Mouse (Mus musculus) gastrocnemius, postnatal 10 days (tissue): Measurements from ENCODE around the gene Ndufv1. TPM values are rescaled to one million over a fixed set of nuclear protein-coding genes. Genes with fewer than 3 reads are reported as not detected.
A peak's percentile ranks its signal among the peaks of the same experiment; 100 is the strongest.
"Not testable (repeated sequence)": the region's sequence is repeated elsewhere in the genome, so short reads cannot be mapped to it uniquely, and the experiment has no call there.

Experiments used
- DNase-seq: peaks from one replicate; pipeline ENCODE4 v3.0.0; 2021; ENCODE audit warnings: mixed read lengths
- long read RNA-seq, 2 experiments: library from polyadenylated mRNA; stranded (forward); transcript quantifications; one replicate each; pipeline ENCODE4 v2.0.0; 2021
- total RNA-seq, 2 experiments: library from RNA; stranded (reverse); gene quantifications; 2 replicates each; pipeline ENCODE4 v1.2.3; 2021

Ndufv1 gene
- total RNA-seq, result 100 to 1,000 TPM; 297 to 355 TPM
- long read RNA-seq, experiment 1, transcript Ndufv1-201 (10 exons, 1,661 nt), result major isoform, 500 of 541 reads
- long read RNA-seq, experiment 1, partial matches to known transcripts, result 10 of 541 reads
- long read RNA-seq, experiment 1, other reads (novel, unspliced or antisense), result 27 of 541 reads
- long read RNA-seq, experiment 2, transcript Ndufv1-201 (10 exons, 1,661 nt), result major isoform, 646 of 701 reads
- long read RNA-seq, experiment 2, partial matches to known transcripts, result 21 of 701 reads
- long read RNA-seq, experiment 2, other reads (novel, unspliced or antisense), result 31 of 701 reads

DNA sequence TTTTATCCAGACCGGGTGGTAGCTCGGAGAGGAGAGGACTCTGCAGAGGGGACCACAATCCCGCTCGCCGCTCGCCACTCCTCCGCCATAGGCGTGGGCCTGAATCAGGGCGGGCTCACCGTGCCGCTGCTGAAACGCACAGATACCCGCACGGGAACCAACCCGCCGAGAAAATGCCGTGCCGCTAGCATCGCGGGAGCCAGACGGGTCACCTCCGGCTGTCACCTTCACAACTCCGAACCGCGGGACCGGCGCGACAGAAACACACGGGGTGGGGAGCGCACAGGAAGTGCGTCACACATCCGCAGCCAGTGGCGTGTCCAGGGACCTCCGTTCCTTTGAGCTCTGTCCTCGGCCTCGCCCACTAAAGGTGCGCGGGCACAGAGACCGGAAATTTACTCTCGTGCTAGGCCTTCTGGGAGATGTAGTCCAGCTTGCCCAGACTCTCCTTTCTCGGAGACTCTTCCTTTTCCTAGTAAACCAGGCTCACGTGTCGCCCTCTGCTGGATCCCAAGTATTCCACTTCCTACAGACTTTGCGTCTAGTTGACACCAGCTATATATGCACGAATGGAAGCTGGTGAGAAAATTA is at the start of gene Ndufv1:
Gene Ndufv1, minus strand, starts transcription at position 375 of the 591 bp plus-strand sequence.
- peak; percentile 89 for DNase-seq

DNA sequence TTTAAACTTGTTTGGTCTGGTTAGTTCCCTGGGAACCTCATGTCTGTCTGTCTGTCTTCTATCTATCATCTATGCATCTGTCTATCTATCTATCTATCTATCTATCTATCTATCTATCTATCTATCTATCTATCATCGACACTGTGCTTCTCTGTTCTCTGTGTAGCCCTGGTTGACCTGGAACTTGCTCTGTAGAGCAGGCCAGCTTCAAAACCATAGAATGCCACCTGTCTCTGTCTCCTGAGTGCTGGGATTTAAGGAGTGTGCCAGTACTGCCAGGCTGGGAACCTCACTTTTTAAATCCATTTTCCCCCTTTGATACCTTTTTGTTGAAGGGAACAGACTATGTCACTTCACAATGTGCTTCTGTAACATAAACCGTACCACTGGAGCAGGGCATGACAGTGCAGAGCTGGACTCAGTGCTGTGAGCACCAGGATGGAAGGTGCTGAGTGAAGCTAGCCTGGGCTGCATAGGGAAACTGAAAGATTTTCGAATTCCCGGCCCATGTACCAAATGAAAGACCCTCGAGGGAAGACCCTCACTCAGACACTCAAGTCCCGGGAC is 48.4 kb upstream of the Ndufv1 start:
- DNase-seq, result no peak

DNA sequence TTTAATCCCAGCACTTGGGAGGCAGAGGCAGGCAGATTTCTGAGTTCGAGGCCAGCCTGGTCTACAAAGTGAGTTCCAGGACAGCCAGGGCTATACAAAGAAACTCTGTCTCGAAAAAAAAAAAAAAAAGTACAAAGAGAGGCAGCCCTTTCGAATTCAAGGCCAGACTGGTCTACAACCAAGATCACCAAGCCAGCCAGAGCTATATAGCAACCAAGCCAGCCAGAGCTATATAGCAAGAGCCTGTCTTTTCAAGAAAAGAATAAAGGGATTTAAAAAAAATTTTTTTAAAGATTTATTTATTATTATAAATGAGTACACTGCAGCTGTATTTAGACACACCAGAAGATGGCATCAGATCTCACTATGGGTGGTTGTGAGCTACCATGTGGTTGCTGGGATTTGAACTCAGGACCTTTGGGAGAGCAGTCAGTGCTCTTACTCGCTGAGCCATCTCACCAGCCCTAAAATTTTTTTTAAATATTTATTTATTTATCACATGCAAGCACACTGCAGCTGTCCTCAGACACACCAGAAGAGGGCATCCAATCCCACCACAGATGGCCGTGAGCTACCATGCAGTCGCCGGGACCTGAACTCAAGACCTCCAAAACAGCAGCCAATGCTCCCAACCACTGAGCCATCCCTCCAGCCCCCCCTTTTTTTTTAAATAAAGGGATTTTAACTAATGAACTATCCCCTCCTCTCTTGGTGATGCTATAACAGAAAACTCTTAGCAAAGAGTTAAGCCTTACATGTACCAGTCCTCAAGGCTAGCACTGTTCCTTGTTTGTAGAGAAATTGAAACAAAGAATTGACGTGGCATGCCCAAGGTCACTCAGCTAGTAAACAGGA is 47.7 kb upstream of the Ndufv1 start:
- DNase-seq, result not testable (repeated sequence)

DNA sequence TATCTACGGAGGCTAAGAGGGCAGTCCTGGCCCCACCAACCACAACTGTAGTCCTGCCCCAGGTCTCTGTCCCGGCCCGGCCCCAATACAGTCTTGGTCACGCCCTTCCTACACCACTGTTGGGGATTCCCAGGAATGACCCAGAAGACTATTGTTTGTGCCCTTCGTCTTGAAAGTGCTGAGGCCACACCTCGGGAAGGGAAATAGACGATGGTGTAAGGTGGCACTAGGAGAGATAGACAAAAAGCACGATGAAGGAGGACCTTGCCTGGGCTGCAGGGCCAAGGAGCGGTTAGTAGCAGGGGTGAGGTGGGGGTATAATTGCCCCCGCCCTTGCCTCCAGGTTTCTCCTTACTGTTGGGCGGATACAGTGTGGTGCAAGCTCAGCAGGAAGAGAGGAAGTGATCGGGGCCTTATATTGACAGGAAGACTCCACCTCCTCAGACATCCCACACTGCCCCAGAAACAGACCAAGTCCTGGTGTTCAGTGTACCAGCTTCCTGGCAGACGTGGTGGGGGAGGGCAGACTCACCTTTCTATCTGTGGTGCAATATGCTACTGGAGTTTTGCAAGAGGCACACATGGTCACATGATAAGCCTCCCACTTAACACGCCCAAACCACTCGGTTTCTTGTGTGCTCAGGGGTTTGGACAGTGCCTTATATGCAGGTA is 46.6 kb upstream of the Ndufv1 start, which contains the start of gene Gstp3:
Gene Gstp3, minus strand, starts transcription at position 501 of the 672 bp plus-strand sequence.
- DNase-seq, result no peak

DNA sequence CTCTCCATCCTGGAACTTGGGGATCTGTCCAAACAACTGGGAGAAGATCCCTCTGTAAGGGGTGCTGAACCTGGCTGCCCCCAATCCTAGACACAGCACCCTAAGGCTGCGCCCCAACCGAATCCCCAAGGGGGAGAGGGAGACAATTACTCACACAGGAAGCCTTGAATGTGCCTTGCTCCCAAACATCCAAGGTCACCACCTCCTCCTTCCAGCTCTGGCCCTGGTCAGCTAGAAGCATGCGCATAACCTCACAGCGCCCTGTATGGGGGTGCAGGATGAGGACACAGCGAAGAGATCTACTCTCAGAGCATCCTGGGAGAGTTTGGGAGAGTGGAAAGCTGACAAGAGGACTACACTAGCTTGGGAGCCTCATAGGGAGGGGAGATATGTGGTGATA is 46.0 kb upstream of the Ndufv1 start:
- DNase-seq, result no peak

DNA sequence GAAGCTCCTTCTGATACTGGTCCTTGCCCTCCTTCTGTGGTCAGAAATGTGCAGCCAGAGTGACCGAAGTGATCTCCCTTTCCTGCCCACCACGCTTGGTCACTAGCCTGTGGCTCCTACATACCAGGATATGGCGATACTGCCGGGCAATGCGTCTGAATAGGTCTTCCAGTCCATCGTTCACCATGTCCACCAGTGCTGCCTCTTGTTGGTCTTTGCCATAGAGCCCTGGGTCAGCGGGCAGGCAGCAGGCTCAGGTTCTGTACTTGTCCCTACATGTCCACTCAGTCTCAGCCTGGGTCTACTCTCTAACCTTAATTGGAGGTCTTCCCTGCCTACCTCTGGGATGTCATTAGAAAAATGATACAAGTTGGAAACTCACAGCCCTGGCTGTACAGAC is 45.4 kb upstream of the Ndufv1 start:
- no peak for DNase-seq

DNA sequence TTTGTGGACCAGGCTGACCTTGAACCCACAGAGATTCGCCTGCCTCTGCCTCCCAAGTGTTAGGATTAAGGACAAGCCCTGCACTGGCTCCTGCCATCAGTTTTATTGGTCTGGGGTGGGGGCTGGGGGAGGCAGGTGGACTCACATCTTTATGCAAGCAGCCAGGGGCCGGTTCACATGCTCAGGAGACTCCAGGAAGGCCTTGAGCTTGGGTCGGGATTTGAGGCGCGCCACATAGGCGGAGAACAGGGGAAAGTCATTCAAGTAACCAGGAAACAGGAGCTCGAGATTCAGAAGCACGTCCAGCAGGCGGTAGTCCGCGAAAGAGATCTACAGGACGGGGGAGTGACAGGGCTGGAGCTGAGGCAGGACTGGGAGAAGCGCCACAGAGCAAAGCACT is 44.8 kb upstream of the Ndufv1 start:
- DNase-seq, result no peak

DNA sequence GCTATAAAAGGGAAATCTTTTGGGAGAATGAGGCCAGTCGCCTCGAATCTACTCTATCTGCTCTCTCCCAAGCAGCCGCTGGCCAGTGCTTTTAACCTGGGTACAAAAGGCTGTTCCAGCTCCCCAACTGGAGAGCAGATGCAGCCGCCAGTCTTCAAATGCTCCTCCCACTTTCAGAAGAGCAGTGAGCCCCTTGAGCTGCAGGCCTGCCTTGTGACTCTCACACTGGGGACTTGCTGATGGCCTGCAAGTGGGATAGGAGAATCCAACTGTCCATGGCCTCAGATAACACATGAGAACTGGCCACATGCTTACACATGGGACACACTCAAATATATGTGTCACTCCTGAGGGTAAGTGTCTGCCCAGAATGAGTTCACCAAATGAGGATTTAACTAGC is 44.1 kb upstream of the Ndufv1 start:
- DNase-seq, result no peak

DNA sequence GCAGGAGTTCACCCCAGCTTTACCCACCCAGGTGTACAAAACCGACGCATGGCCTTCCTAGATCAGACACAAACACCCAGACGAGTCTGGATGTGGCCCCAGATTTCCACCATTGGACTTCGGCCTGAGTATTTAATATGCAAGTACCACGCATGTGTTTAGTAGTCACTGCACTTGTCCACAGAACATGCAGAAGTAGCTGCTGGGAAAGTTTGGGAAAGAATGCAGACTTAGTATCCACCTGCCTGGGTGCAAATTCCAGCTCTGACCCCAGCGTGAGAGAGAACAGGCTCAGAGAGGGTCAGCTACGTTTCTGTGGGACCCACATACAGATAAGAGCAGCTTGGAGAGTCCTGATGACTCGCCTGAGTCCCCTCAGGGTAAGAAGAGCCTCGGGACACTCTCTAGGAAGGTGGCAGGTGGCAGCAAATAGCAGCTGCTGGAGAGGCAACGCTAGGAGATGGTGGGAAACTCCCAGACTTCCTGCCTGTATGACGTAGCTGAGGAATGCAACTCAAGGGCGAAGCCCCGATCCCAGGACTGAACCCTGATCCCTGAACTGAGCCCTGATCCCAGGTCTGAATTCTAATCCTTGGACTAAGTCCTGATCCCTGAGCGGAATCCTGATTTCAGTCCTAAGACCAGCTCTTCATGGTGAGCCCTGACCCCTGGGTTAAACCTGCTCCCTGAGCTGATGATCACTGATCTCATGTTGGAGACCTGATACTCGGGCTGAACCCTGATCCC is 43.5 kb upstream of the Ndufv1 start:
- no peak for DNase-seq

DNA sequence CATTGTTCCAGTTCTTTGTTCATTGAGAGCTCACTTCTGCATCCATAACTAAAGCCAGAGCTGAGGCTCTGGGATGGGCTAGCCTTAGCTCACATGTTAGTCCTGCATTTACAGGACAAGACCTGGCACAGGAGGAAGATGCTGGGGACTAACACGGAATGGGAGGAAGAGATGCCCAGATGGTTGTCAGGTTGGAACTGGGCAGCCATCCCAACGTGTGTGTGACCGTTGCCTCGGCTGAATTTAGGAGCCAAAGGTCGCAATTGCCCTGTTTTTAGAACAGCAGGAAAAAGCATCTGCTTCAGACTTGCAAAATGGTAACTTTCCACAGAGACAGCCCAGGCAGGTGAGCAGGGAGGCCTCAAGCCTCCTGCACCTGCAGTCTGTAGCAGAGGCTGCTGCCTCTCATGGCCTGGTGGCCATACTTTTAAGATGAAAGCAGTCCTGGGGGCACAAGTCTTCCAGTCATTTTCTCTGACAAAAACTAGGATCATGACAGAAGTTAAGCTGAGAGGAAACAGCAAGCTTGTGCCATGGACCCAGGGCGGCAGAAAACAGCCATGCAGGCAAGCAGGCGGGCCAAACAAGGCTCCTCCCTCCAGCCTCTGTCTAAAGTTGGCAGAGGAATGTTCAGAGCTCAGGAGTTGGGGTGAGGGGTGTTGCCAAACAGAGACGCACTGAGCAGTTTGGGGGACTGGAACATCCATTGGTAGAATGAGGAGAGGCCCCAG is 42.8 kb upstream of the Ndufv1 start:
- DNase-seq, result no peak

DNA sequence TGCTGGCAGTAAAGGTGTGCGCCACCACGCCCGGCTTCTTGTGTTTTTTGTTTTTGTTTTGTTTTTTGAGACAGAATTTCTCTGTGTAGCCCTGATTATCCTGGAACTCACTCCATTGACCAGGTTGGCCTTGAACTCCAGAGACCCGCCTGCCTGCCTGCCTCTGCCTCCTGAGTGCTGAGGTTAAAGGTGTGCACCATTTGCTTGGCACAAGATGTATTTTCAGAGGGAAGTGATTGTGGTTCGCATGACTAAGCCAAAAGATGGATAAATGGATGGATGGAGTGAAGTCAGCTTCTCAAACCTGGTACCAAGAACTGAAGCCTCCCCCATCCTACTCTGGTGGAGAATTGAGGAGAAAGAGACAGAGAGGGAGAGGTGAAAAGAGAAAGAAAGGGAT is 42.0 kb upstream of the Ndufv1 start:
- DNase-seq, result no peak

DNA sequence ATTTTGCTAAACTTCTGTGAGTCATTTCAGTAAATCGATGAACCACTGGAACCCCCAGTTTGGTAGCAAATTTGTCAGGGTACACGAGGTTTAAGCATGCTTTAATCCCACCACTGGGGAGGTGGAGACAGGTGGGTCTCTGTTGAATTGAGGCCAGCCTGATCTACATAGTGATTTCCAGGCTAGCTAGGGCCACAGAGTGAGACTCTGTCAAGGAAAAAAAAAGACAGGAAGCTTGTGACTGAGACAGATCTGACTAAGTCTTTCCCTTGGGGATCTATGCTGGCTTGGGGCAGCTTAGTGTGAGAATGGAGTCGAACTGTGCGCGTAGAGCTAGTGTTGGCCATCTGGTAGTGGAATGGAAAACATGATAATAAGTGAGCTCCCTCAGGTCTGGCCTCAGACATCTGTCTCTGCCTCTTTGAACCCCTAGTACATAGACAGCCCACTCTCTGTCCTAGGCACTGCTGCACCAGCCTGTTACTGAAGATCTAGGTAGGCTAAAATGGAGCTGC is 40.0 kb upstream of the Ndufv1 start:
- no peak for DNase-seq

DNA sequence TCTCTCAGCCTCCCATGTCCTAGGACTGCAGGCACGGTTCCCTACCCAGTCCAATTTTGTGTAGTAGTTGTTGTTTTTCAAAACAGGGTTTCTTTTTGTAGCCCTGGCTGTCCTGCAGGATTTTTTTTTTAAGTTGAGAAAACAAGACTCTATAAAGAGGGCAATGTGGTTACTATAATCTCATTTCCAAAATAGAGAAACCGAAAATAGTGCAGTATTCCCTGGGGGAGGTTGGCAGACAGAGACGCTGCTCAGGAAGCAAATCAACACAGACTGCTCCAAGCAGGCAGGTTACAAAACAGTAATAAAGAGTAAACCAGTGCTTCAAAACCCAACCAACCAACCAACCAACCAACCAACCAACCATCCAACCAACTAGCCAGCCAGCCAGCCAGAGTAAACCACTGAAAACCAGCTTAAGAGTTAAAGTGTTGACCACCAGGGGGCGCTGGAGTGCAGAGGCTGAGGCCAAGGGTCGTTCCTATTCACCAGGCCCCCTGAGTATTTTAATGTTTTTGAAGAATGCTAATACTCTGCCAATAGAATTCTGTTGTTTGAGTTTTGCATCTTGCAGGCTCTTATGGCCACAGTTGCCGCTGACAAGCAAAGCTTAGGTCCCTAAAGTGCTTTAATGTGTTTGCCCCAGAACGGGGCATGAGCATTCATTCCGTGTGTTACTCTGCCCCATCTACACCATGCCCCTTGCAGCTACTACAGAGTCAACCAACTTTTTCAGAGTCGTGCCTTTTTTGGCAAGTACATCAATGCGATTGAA is 39.3 kb upstream of the Ndufv1 start:
- DNase-seq, result peak; percentile 84

DNA sequence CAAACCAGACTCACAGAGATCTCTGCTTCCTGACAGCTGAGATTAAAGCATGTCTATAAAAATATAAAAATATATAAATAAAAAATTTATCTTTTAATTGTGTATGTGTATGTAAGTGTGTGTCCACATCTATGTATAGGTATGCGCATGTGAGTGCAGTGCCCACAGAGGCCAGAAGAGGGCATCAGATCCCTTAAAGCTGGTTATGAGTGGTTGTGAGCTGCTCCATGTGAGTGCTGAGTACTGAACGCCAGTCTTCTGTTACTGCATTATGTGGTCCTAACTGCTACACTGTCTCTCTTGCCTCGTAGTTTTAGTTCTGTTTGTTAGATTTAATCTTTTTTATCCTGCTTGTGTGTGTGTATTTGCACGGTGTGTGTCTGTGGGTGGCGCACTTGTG is 38.4 kb upstream of the Ndufv1 start:
- no peak for DNase-seq

DNA sequence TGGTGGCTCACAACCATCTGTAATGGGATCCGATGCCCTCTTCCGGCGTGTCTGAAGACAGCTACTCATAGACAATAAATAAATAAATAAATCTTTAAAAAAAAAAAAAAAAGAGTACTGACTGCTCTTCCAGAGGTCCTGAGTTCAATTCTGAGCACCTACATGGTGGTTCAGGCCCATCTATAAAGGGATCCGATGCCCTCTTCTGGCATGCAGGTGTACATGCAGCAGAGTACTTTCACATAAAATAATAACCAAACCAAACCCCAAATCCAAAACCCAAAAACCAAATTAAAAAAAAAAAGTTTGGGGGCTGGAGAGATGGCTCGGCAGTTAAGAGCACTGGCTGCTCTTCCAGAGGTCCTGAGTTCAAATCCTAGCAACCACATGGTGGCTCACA is 36.5 kb upstream of the Ndufv1 start:
- not testable (repeated sequence) for DNase-seq

DNA sequence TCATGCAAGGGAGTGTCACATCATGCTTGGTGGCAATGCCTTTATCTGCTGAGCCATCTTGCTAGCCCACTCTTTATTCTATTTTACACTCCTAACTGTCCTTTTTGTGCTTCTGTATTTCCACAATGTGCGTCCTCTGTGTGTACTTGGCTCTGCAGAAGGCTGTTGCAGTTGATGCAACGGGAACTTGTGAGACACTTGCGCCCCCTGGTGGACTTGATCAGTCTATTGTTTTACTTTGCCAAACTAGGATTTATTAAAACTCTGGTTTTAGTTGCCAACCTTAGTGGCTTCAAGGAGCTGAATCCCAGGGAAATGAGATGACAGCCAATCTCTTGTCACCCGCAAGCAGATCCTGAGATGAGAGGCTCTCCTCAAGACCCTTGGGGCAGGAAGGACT is 35.3 kb upstream of the Ndufv1 start:
- DNase-seq, result peak; percentile 88

DNA sequence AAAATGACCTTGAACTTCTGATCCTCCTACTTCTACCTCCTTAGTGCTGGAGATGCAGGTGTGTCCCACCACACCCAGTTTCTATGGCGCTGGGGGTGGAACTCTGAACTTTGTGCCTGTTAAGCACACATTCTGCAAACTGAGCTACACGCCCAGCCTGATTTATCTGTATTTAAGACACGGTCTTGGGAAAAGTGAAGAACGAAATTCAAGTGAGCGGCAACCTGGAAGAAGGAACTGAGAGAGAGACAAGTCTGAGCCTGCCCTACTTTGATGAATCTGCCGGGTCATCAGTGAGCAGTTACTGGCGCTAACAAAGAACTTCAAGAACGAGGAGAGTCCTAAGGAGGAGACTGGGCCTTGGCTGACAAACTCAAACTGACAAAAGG is 34.3 kb upstream of the Ndufv1 start:
- DNase-seq, result no peak

DNA sequence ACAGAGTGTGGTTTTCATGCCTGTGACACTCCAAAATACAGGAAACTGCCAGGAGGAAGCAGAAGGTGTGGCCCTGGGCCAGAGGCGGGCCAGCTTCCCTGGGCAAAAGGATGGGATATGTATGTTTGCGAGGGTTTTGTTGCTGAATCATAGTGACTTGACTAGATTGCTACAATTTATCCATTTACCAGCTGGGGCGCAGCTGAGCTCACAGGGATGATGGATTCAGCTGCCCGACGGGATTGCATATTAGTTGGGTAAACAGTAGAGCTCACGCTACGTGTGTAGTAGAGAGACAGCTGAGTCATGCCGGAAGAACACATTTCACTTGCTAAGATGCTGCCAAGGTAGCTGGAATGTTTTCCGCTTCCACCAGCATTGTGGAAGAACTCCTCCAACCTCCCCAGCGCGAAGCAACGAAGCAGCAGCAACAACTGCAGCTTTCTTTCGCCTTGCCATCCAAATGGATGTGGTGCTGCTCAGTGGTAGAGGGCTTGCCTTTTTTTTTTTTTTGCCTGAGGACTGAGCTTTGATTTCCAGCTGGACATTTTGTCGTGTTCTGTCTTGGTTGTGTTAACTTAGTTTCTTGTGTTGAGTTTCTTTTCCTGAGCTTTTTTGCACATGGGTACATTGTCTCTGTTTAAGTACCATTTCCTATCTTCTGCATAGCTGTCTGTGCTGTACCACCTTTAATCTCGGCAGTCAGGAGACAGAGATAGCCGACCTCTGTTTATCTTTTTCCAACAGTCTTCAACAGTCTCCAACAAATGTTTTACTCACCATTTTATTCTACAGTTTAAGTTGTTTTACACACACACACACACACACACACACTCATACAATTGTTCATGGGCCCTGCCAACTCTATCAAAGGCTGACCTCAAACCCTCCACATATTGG is 33.6 kb upstream of the Ndufv1 start, which contains the start of gene Gstp2:
Gene Gstp2, minus strand, starts transcription at position 58 of the 900 bp plus-strand sequence.
- DNase-seq, result peak; percentile 62

DNA sequence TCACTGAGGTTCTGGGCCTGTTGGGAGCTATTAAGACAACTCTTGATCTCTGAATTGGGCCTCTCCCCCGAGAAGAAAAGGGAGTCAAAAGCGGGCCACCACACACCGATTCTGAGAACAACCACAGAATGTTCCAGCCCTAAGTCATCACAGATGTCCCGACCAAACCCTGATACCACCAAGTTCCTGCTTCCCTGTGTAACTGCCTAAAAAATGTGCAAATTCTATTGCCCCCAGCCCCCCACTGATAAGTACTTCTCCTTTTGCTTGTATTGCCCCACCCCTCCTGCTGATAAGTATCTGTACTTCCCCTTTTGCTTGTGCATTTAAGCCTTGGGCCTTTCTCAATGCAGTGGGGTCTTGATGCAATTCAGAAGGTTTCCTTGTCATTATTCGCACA is 31.5 kb upstream of the Ndufv1 start:
- DNase-seq, result not testable (repeated sequence)
